Mouse (Mus musculus) CD4-positive, CD25-positive, alpha-beta regulatory T cell, adult 2 months (primary cell): ENCODE measurements at regions not wholly inside any gene's neighbourhood (a gene's known extent, or its start where the extent isn't known, plus 50 kb on each side); places are given as distances from the start of the nearest gene placed in this dataset.

ENCODE experiments used
- DNase-seq: peaks from one replicate; pipeline ENCODE4 v3.0.0-alpha.2; 2012; ENCODE audit warnings: low read depth, low spot score

DNA sequence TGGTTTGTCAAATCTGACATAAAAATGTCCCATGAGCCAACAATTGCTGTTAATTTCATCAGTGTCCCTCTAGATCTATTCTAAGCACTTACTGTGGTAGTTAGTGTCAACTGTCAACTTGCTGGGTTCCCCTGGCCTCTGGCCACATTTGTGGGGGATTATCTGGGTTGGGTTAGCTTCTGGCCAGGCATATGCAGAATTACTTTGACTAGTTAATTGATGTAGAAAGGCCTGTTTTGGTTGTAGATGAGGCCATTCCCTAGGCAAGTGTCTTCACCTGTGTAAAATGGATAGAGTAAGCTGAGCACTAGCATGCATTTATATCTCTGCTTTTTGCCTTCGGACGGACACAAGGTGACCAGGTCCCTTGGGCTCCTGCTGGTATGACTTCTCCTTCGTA, 283.9 kb downstream of the 1810013L24Rik start:
- DNase-seq, result no peak

DNA sequence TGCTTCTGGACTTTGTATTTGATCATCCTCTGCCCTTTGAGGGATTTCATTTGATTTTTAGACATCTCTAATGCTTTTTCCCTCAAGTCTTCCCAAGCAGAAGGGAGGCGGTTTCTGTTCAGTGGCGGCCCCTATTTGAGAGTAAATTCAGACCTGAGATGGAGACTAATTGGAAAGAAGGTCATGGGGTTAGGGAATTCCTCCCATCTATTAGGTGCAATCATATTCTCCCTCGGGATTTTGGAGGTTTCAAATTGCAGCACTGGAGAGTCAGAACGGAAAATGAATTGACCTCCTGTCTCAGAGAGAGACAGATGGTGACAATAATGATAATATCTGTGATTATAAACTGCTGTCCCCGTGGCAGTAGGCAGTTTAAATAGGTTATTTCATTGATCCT, 285.6 kb downstream of the 1810013L24Rik start:
- no peak for DNase-seq

DNA sequence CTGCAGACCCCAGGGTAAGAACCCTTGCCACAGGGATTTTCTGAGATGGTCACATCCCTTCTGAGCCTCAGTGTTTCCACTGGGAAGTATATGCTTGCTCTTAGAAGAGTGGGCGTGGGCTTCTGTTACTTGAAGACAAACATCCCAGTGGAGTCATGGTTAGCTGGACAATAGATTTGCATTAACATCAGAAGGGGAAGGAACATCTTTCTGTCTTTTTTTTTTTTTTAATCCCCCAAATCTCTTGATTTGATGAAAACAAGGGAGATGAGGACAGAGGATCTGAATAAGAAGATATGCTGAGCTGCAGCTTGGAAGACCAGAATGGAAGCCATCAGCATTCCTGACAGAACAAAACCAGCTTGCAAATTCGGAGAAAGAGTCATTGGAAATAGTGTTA, 291.7 kb downstream of the 1810013L24Rik start:
- DNase-seq, result no peak

DNA sequence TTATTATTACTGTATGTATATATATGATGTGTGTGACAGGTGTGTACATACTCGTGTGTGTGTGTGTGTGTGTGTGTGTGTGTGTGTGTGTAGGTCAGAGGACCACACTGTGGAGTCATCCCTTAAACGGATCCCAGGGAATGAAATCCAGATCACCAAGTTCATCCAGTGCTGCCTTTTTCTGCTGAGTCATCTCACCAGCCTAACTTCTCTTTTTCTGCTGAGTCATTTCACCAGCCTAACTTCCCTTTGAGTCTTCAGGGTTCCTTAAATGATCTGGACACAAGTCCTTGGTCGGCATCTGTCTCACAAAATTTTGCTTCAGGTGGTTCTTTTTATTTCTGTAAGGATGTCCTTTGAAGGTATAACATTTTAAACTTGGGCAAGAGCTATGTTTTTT, 302.2 kb downstream of the 1810013L24Rik start:
- no peak for DNase-seq

DNA sequence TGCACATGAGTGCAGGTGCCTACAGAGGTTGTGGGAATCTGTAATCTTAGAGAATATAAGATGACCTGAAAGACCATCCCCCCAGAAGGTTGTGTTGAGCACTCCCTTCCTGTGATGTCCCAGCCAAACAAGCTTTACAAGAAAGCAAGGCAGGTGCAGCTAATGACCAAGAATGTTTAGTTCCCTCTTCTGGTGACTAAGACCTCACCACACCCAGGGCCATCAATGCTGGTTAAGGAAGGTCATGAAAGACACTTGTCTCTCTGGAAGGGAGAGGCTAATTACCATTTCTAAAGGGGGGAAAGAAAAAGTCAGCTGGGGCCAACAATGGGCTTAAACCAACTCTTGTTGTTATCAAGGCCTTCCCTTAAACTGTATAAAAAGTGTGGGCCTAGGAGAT, 302.9 kb downstream of the 1810013L24Rik start:
- DNase-seq, result no peak

DNA sequence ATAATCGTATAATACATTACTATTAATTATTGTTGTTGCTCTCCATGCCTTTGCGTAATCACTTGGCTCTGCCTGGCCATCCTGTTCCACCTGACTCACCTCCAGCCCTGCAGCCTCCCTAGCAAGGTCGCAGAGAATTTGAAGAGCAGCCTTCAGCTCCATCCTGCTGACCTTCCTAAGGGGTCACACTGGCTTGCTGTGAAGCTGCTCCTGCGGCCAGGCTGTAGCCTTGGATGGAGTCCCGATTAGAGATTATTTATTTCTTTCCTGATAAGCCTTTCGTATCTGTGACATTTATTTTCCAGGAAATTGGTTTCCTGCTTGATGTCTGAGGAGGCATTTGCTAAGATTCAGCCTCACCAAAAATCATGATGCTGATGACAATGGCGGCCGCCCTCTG, 305.5 kb downstream of the 1810013L24Rik start:
- DNase-seq, result no peak

DNA sequence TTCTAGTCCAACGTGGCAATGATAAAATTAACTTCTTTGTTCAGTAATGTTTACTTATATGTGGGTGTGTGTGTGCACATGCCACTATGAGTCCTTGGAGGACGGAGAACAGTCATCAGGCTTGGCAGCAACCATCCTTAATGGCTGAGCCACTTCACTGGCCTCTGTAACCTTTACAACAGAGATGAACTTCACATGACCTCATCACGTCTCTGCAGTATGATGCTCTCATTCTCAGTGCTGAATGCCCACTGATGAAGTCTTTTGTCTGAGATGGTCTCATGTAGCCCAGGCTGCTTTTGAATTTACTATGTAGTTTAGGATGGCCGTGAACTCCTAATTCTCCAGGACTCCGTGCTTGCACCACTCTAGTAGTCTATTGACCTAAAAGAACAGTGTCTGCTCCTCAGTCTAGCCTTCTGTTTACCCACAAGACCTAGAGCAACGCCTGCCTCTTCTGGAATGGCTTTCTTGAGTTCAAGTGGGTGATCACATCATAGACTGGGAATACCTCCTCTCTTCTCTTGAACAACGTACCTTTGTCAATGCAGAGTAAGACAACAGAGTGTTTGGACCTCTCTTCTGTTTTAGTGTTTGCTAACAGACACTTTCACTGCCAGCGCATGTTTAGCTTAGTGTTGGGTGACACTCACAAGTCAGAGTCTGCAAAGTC, 308.8 kb downstream of the 1810013L24Rik start:
- DNase-seq, result no peak

DNA sequence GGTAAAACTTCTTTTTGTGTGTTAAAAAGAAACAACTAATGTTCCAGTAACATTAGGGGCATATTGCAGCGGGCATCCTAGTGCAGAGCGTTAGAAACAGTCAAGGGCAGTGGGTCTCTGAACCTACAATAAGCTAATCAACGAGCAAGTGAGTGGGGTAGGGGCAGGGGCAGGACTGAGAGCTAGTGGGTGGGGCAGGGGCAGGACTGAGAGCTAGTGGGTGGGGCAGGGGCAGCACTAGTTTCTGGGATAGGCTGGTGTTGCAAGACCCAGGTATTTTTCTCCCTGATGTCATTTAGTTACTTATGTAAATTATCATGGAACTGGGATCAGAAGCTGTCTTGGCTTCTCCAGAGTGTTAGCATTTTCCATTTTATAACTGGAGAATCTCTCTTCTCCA, 309.5 kb downstream of the 1810013L24Rik start:
- no peak for DNase-seq

DNA sequence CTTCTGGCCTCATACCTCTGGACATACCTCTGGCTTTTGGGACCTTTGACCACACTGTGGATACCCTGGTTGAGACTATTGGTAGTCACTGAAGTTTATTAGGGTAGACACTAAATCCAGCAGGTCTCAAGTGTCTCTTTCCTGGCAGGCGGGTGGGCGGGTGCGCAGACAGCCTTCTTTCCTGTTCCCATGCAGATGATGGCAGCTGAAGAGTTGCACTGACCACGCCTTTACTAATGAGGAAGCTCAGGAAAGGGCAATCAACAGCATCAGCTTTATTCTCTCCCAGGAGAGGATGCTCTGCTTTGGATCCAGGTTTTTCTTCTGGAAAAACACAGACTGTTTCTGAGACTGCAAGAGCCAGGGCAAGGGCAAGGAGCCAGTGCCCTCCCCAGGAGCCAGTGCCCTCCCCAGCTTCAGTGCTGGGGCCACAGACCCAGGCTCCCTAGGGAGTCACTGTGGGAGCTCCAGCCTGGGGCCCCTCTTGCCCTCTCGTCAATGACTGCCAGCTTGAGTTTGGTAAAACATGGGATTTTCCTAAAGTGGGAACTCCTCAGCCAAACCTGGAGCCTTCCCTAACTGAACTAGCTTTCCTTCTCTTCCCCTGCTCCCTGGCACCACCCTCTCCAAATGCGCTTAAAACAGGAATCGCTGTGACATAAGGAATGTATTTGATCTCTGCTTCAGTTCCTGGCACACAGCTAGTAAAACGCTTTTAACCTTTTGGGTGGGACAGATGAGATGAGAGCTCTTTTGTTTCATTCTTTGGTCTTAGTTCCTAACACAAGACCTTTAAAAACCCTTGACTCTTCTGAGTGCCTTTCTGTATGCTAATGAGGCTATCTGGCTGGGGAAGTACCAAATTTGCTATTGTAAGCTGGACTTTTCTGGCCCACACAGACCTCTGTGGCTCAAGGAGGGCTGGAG, 319.6 kb downstream of the 1810013L24Rik start:
- no peak for DNase-seq

DNA sequence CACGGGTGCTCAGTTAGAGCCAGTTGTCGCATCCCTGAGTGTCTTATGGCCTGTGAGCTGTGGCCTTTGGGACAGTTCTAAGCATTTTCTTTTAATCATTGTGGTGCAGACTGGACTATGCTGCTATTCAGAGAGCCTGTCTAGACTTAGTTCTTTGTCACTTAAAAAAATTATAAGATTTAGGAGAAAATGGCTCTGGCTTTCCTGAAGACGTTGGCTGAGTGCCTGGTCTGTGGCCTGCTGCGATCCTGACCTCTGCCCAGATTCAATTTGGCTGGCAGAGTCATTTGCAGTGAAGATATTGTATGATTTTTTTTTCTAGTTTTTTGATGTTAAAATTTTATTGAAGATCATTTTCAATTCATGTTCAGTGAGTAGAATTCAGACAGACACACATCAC, 322.0 kb downstream of the 1810013L24Rik start:
- no peak for DNase-seq

DNA sequence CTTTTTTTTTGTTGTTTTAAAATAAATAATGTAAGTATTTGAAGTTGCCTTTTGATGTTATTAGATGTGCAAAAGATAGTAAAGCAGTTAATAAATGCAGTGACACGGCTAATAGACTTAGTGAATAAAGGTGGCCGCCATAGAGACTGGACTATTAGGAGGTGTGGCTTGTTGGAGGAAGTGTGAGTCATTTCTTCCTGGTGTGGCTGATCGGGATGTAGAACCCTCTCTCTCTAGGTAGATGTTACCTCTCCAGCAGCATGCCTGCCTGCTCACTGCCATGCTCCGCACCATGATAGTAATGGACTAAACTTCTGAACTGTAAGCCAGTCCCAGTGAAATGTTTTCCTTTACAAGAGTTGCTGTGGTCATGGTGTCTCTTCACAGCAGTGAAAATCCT, 323.6 kb downstream of the 1810013L24Rik start:
- no peak for DNase-seq

DNA sequence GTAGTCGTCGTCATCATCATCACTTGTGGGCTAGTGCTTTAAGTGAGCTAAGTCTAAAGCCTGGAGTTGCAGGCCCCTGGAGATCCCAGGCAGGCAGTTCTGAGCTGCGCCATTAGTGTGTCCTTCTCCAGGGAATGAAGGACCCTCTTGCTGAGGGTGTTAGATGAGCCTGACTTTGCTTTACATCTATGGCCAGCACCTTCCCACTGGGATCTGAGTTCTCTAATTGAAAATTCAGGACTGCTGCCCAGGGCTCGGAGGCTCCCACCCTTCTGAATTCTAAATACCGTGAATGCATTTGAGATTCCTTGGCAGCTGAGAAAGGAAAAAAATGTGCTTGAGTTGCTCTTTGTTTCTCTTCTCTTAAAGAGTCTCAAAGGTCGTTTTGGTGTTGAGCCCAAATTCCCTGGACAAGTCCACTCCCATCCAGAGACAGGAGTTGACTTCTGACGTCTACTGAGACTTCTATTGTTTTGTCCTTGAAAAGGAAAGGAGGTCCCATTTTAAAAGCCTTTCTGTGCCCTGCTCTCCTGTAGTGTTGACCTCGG, 335.9 kb downstream of the 1810013L24Rik start:
- DNase-seq, result no peak

DNA sequence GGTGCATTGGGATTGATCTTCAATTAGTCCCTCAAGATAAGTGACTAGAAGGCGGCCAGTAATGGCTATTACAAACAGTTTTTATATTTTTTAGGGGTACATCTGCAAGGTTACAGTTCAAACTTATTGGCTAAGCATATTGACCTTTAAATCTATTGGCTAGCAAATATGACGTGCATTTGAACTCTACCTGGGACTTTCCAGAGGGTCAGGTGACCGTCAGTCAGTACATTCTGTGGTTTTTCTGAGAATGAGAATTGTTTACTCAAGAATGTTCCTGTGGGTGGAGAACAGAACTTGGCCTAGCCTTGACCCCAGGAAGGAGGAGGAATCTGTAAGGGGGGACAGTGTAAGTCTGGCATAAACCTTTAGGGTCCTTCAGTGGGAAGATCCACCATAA, 346.5 kb downstream of the 1810013L24Rik start:
- DNase-seq, result no peak

DNA sequence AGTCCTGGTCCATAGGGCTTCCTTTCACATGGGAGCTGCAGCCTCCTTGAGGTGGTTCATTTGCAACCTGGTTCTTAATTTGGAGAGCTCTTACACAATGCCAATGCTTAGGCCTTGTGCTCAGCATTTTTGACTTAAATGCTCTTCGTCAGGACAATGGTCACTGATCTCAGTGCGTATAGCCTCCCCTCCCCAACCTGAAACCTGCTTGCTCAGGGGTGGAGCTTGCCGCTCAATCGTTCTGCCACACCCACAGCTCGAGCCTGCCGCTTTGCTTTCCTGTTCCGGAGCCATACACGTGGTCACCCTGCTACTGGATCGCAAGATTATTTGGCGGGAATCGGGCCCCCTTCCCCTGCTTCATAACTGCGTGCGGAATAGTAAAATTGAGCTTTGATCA, 365.9 kb downstream of the 1810013L24Rik start:
- no peak for DNase-seq

DNA sequence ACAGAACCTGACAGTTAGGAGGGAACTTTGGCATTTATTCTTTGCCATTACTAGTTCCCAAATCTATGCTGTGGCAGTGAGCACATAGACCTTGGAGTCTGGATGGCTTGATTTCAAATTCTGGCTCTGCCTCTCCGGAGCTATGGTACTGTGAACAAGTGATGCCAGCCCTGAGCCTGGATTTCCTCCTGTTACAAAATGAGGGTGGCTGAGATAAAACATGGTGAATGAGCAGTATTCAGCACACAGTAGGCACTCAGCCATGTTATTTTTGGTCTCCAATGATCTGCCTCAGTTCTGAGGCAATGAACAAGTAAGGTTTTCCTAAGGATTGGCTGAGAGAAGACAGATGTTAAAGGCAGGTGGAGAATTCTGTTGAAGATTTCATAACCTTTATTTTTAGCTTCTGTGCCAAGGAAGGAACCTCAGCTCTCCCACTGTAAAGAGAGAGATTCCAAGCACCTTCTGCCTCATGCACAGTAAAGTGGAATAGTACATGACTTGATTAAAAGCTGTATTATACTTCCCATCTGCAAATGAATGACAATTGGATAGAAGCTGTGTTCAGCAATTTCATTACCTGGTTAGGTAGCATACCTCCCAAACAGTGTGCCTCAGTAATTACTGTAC, 369.1 kb downstream of the 1810013L24Rik start:
- no peak for DNase-seq

DNA sequence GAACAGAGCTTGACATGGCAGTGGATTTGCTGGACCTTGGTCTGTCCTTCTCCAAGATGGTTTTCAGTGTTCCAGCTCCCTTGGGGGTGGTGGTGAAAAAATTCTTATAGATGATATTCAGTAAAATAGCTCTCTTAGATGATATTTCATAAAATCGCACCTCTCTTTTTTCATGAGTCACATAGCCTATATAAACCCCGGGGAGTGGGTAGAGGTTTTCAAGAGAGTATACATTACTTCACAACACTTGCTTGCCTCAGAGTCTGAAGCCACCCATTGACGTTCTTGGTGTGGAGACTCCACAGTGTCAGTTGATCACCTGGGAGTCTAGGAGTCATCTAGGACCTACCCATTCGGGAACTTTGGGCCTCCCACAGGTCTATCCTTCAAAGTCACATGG, 378.7 kb downstream of the 1810013L24Rik start:
- DNase-seq, result no peak

DNA sequence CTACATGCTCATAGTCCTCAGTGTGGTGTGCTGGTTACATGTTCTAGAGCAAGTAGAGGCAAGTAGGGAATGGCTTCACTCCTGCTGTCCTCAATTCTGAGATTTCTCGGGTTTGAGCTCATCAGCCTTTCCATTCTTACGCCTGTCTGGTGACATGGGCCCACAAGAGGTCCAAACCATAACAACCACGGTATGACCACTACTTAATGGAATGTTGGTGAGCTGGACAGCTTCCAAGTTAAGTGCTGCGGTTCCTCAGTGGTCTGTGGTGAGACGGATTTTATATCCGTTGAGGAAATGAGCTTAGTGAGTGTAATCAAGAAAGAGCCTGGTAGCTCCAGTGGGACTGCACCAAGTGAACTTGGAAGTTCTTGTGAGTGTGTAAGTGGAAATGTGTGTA, 381.6 kb downstream of the 1810013L24Rik start:
- no peak for DNase-seq

DNA sequence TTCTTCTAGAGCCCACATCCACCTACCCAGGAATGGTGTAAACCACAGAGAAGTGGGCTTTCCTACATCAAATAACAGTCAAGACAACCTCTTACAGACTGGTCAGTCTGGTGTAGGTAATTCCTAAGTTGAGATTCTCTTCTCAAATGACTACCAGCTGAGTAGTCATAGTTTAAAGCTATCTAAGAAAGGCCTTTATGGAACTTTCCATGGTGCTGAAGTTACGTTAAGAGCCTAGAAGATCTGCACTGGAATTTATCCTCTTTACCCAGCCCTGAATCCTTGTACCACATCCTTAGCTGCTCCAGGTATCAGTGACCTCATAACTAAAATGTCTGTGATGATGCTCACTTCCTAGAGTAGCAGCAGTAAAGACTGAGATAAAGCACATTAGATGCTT, 385.2 kb downstream of the 1810013L24Rik start:
- no peak for DNase-seq

DNA sequence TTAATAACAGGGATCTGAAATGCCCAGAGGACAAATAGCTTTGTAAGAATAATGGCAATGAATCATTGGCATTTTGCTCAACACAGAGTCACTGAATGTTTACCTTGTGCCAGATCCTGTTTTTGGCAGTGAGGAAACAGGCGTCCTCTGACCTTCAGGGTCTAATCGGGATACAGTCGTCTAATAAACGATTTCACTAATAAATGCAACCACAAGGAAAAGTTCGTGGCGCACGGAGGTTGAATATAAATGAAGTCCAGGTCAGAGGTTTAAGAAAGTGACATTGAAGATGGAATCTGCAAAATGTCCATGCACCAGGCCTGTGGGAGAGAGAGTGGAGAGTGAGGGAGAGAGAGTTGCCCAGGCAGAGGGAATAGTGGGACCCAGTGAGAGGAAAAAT, 387.5 kb downstream of the 1810013L24Rik start:
- DNase-seq, result no peak

DNA sequence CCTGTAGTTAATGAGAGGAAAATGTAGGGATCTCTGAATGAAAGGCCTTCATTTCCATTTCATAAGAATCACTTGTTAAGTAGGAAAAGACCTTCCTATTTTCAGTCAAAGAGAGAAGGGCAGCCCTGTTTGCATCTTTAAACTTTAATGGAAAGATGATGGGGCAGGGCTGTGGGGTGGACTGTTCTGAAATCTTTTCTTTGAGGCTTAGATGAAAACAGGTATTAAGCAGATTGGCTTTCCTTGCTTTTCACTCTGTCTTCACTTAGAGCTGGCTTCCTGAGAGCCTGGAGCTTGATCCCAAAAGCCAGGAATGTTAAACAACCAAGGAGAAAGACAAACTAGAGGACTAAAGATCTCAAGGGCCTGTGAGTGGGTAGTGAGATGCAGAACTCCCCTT, 400.3 kb downstream of the 1810013L24Rik start:
- DNase-seq, result no peak

DNA sequence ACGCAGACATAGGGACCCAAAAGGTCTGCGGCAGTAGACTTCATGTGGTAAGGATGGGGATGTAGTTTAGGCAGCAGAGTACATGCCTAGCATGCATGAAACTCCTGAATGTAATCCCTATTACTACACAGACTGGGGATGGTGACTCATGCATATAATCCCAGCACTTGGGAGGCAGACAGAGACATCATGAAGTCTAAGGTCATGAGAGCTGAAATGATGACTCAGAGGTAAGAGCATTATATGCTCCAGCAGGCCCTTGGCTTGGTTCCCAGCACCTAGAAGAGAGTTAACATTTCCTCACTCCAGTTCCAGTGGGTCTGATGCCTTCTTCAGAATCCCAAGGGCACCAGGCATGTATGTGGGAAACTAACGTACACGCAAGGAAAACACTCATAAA, 412.2 kb downstream of the 1810013L24Rik start:
- no peak for DNase-seq

DNA sequence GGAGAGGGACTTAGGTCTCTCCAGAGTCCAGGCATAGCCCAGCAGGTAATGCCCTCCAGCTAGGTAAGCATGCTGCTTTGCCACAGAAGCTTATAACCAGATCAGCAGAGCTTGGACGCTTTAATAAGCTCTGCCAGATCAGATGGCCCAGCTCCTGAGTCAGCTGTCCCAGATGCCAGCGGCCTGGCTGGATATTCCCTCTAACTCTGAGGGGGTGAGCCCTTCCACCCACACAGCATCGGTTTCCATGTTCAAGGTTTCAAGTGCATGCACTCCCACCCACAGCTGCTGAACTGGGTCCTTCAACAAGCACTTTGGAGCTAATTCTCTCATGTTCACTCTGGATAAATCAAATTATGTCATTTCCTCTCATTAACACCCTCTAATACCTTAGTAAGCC, 417.3 kb downstream of the 1810013L24Rik start:
- DNase-seq, result no peak
